Mouse (Mus musculus) ovary, postnatal 10 days (tissue): ENCODE data around the gene Lysmd4.
"Not testable (repeated sequence)": the region's sequence is repeated elsewhere in the genome, so short reads cannot be mapped to it uniquely, and the experiment has no call there.

Experiments
- DNase-seq: peaks from one replicate; pipeline ENCODE4 v3.0.0; 2022; ENCODE audit warnings: low spot score

Lysmd4 gene

DNA sequence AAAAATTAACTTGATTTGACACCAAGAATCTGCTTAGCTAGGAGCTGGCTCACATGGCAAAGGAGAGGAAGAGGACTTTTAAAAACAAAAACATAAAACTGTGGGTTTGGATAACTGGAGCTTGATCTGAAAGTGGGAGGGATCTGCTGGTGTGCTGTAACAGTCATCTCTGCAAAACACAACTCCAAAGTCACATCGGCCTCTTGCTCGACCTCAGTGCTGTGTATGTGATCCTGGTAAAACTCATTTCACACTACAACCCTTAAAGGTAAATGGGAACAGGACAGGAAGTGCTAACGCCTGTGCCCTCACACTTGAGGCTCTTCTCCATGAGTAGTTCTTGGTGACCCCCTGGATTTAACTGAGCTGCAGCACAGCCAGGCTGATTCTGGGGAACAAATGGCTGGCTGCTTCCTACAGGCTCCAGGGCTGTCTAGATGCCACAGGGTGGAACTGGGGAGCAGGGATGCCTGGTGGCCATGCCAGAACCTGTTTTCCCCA lies 8.3 kb downstream of the Lysmd4 start:
- no peak for DNase-seq

DNA sequence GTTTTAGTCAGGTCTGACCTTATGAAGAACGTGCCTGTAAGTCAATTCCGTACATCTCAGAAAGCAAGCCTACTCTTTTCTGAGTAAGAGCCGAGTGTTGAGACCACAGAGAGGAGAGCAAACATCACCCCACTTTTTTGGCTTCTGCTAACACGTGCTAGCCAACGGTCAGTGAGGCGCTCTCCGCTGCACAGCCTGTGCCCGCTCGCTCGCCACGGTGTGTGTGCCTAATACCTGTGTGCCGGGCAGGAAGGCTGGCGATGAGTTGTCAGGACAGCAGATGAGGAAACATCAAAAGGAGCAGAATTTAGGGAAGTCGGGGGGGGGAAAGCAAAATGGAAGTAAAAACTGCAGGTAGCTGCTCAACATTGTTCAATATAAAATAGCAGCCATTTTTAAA lies 10.2 kb downstream of the Lysmd4 start:
- no peak for DNase-seq

DNA sequence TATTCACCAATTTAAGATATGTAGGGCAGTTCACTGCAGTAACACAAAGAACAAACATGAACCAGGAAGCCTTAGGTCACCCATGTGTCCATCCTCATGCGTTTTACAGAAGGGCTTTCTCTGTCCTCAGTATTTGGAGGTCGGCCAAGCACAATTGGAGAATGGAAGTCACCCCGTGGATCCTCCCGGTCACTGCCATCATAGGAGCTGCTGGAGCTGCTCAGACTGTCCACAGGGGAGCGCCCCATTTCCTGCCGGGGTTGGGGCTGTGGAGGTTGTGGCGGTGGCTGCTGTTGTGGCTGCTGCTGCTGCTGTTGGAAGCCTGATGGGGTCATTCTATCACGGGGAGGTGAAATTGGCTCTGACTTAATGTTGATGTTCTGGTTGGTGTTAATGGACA lies 12.5 kb downstream of the Lysmd4 start:
- DNase-seq, result no peak

DNA sequence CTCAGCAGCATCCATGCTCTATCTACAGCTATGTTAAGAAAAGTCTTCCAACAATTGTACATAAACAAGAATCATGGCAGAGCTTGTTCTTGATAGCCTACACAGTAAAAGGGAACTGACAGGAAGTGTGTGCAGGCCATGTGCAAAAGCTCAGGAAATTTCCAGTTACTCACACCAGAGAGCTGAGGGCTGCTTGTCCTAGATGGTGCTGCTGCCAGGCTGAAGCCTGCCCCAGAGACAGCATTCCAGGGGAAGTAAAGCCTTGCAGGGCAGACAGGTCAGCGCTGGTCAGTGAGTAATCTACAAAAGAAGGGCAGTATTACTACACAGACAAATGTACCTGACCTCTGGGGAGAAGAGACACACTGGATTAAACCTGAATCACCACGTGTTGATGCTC lies 14.0 kb downstream of the Lysmd4 start:
- no peak for DNase-seq

GRCm38 (mm10) chr7:67237752-67238151 lies 15.4 kb downstream of the Lysmd4 start:
- DNase-seq, result no peak

DNA sequence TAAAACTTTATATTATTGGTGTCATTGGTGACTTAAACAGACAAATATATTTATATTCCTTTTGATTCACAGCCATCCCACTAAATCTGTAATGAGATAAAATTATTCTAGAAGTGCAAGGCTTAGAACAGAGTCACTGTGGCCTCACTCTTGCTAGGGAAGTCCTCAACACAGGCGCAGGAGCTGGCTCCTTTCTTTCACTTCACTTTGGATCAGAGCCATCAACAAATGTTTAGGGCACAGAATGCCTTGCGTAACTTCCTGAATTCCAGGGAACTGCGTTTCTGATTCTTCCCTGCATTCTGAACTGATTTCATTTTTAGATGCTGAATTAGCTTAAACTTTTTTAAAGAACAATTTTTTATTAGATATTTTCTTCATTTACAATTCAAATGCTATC lies 19.6 kb downstream of the Lysmd4 start:
- no peak for DNase-seq

GRCm38 (mm10) chr7:67243121-67243893 lies 21.0 kb downstream of the Lysmd4 start:
- DNase-seq, result no peak

DNA sequence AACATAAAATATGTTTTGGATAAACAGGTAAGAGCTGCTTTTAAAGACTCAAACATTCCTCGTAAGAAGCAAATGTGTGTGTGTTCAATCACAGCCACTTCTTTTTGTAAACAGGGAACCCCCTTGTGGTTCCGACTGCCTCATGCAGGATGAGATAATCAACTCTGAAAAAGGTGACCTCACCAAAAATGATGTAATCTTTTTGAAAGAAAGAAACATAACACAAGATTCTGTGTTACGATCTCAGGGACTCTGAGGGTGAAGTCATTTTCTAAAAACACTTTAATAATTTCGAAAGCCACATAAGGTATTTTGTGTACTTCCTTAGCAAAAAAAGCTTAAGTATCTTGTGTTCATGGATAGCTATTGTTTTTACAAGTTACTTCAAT lies 21.5 kb downstream of the Lysmd4 start:
- DNase-seq, result no peak

DNA sequence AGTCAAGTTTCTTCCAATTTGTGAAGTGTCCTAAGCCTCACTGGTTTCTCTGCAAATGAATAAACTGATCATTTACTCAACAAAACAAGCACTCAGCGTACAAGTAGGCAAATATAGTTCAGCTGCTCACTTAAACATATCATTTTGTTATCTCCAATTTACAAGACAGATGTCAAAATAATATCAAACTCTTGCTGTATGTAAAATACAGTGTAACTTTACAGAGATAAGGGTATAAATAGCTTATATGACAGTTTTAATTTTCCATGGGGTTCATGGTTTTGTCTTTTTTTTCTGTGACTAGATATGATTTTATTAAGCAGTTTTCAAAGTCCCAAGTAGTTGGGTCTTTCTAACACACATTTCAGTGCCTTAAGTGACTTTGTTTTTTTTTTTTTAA lies 22.9 kb downstream of the Lysmd4 start:
- DNase-seq, result no peak

DNA sequence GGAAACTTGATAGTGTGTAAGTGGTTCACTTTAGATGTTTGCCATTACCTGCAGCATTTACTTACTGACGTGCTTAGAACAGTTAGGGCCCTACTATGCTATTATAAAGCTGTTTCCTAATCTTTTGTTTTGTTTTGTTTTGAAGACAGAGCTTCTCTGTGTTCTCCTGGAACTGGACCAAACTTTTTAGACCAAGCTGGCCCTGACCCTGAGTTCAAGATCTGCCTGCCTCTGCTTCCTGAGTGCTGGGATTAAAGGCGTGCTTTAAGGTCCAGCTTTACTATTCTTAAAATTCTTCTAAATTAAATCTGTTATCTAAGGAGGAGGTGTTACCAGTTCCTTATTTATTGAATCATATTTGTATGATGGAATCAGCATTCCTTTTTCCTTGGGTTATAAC lies 23.7 kb downstream of the Lysmd4 start:
- no peak for DNase-seq

DNA sequence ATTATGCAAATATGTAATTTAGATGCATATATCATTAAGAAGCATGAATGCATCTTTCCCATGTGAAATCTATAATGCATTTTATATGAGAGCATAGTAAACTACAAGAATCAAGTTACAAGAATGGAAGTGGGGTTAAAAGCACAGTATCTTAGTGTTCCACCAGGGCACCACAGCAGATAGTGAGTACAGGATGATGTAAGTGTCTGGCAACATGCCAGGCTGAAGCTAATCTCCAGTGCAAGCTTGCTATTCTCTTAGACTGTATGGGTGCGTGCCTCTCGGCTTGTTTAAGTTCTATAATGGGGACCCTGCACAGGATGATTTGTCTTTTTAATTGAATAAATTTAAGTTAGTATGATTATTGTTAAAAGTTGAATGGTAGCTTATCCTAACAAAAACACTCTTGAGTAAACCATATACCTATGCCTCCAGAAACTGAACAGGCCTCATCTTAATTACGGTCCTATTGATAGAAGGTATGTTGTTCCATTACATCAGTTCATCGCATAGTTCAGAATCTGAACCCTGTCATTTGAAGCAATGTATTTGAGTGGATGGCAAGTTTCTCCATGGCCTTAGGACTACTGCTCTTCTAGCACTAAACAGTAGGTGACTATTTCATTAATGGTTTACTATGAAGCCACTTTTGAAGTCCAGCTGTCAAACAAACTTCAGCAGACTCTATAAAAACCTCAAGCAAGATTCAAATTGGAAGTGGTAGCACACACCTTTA lies 37.7 kb downstream of the Lysmd4 start:
- peak; percentile 17 for DNase-seq

GRCm38 (mm10) chr7:67270447-67270846 lies 48.1 kb downstream of the Lysmd4 start:
- not testable (repeated sequence) for DNase-seq

- DNase-seq, result no peak
Observed at GRCm38 (mm10) chr7:67283581-67283980, 61.2 kb downstream of the Lysmd4 start.

DNA sequence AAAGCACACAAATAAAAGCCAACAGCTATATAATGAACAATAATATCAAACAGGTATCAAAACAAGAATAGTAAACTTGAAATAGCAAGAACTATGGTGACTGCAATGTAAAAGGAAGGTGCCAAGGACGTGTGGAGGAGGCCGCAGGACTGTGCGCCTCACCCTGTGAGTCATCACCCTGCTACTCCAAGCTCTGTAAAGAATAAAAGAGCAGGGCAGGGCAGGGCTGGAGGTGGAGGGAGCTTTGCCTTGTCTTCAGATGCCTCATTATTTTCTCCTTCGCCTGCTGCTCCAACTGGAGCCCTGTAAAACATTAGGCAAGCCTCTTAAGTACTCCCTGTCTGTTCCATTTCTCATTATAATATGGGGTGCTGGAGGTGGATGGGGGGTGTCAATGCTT lies 65.1 kb downstream of the Lysmd4 start:
- DNase-seq, result no peak

- no peak for DNase-seq
Observed at GRCm38 (mm10) chr7:67291356-67291755, 69.0 kb downstream of the Lysmd4 start.

DNA sequence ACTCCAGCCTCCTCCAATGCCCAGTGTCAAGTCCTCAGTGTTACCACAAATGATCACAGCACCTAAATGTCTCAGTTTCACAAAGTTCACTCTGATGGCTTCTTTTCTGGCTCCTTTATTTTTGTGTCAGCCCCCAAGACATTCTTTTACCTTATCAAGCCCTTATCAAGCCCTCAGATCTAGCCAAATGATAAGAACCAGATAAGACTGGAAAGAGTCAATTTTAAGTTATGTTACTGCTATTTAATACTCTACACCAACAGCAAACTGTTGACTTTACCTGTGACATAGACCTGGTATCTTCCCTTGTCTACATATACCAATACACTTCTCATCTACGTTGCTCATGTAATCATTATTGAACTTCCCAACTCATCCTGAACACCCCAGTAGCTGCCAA lies 74.1 kb downstream of the Lysmd4 start:
- no peak for DNase-seq

GRCm38 (mm10) chr7:67304937-67305336 lies 82.6 kb downstream of the Lysmd4 start:
- no peak for DNase-seq

DNA sequence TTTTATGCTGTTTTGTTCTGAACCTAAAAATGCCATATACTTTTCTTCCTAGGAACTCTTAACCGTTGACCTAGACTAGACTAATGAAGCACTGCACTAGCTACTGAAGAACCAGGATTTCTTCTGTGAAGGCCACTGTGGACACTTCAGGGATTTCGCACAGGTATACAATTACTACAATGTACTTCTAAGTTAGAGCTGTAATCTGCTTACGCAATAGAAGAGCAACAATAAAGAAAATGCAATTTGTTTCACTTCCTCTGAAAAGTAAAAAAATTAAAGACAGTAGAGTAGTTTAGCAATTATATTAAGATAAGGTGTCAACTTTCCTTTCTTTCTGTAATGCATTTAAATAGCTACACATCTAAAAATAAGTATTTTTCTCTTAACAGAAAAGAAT lies 84.7 kb downstream of the Lysmd4 start:
- no peak for DNase-seq

GRCm38 (mm10) chr7:67308102-67308501 lies 85.8 kb downstream of the Lysmd4 start:
- no peak for DNase-seq

DNA sequence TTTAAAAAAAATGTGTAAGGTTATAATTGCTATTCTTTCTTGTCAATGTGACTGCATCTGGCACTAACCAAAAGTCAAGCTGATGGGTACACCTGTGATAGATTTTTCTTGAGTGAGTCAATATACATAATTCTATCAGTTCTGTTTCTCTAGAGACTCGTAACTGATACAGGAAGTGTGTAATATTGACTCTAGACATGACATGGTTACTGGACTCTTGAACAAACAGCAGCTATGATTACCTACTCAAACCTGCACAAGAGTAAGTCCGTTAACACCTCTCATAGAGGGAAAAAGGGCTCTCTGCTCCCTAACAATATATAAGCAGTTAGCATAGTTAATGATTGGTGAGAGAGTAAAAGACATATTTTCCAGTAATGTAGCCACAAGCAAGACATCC lies 87.8 kb downstream of the Lysmd4 start:
- no peak for DNase-seq

- DNase-seq, result no peak
Observed at GRCm38 (mm10) chr7:67313200-67313599, 90.9 kb downstream of the Lysmd4 start.

- no peak for DNase-seq
Observed at GRCm38 (mm10) chr7:67318697-67319096, 96.4 kb downstream of the Lysmd4 start.

DNA sequence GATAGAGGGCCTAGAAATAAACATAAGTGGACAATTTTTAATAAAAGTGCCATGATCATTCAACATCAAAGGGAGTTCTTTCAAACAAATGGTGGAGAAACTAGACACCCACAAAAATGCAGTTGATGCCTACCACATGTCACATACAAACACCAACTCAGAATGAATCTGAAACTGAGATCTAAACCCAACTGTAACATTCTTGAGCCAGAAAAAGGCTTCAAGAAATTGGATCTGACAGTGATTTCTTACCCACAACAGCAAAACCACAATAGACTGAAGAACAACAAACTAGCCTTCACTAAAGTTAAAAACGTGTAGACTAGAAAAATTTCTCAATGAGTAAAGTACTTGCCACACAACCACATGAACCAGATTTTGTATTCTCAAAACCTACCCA lies 98.0 kb downstream of the Lysmd4 start:
- DNase-seq, result no peak
